In the genomic region with DNA sequence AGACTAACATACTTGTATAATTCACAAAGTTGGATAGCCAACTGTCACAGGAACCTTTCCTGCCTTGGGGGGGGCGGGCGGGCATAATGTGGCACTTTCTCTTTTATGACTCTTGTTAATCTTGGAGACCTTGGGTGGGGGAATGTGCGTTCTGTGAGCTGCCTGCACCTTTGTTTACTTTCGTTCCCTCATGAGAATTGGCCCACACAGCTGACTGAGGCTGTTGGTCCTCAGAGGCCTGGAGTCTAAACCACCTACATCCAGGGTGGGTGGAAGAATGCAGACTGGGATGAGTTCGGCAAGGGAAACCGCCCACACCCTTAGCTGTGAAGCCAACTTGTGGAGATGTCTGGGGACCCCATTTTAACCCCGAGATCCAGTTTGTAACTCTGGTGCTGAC, we compare ENCODE assay signal across 10 mouse cellular contexts. TPM values are rescaled to one million over a fixed set of nuclear protein-coding genes. Genes with fewer than 3 reads are reported as not detected.
DNase-seq lines count a peak whose midpoint lies in the region; ATAC-seq lines count a peak whose summit lies in the region.
"Had no signal": no experiment of that assay in that cellular context is flagged by ENCODE, and none has a peak within 500 bp of the region (broad histone marks: within the 10 kb centered on the region; RNA-seq: fewer than 3 reads in every experiment).

No protein-coding gene starts in this region.

- WGBS in kidney, embryonic 16.5 days: 37% methylated on average over 7 of the region's 7 CpGs
- WGBS in embryonic facial prominence, embryonic 12.5 days: 56% methylated on average over 7 of the region's 7 CpGs
- WGBS in hindbrain, embryonic 13.5 days: 65% methylated on average over 7 of the region's 7 CpGs
- 61% methylated on average over 7 of the region's 7 CpGs for WGBS in midbrain, embryonic 15.5 days

- peaks cover 60% of the 10 kb centered on the region for H3K4me1 ChIP-seq in kidney, embryonic 16.5 days (ENCODE audit: insufficient read depth, low read length)
- peaks cover 45% of the 10 kb centered on the region for H3K4me1 ChIP-seq in embryonic facial prominence, embryonic 12.5 days
- H3K4me1 ChIP-seq in hindbrain, embryonic 13.5 days (replicated peaks): peaks cover 18% of the 10 kb centered on the region
- H3K4me1 ChIP-seq in midbrain, embryonic 15.5 days: peaks cover 18% of the 10 kb centered on the region; the same call in 1 of the 2 replicates

- ATAC-seq in kidney, embryonic 16.5 days (ENCODE audit: low FRiP score, low TSS enrichment): no peak
- ATAC-seq in embryonic facial prominence, embryonic 12.5 days (ENCODE audit: insufficient number of reproducible peaks, insufficient read depth, low FRiP score, low TSS enrichment): no peak
- ATAC-seq in hindbrain, embryonic 13.5 days (ENCODE audit: low FRiP score): no peak
- ATAC-seq in midbrain, embryonic 15.5 days (replicated peaks): no peak
- no peak for ATAC-seq in activated CD4-positive, CD25-positive, alpha-beta regulatory T cell, adult 4 months
- ATAC-seq: forebrain, embryonic 15.5 days had no signal

- H3K27ac ChIP-seq in kidney, embryonic 16.5 days (ENCODE audit: low read length): peak overlapping the region; percentile 73
- peak overlapping the region; percentile 30; the same call in 1 of the 2 replicates for H3K27ac ChIP-seq in embryonic facial prominence, embryonic 12.5 days
- H3K27ac ChIP-seq in hindbrain, embryonic 13.5 days: no peak overlapping the region
- H3K27ac ChIP-seq in midbrain, embryonic 15.5 days: no peak overlapping the region
- H3K27ac ChIP-seq: forebrain, embryonic 15.5 days had no signal

- DNase-seq in kidney, postnatal 10 days: no peak
- DNase-seq in T-cell, adult 2 months (ENCODE audit: low spot score): no peak
- DNase-seq: right cerebral cortex, postnatal 25 days; thymus, postnatal 4 days had no signal

- peak overlapping the region; percentile 67 for H3K9ac ChIP-seq in kidney, embryonic 16.5 days (replicated peaks; ENCODE audit: low read length)
- no peak overlapping the region for H3K9ac ChIP-seq in embryonic facial prominence, embryonic 12.5 days
- H3K9ac ChIP-seq in hindbrain, embryonic 13.5 days: no peak overlapping the region
- no peak overlapping the region for H3K9ac ChIP-seq in midbrain, embryonic 15.5 days

- peak overlapping the region; percentile 63 for H3K4me2 ChIP-seq in kidney, embryonic 16.5 days (replicated peaks; ENCODE audit: low read depth, low read length)
- H3K4me2 ChIP-seq in embryonic facial prominence, embryonic 12.5 days (replicated peaks): peak overlapping the region; percentile 38
- H3K4me2 ChIP-seq in hindbrain, embryonic 13.5 days: 0 out of 2 replicates have a peak overlapping the region, but pooled peaks have one; percentile 50
- peak overlapping the region; percentile 37 for H3K4me2 ChIP-seq in midbrain, embryonic 15.5 days

- H3K36me3 ChIP-seq in kidney, embryonic 16.5 days (ENCODE audit: insufficient read depth, low read length): no peaks in the 10 kb centered on the region
- no peaks in the 10 kb centered on the region for H3K36me3 ChIP-seq in embryonic facial prominence, embryonic 12.5 days
- H3K36me3 ChIP-seq in hindbrain, embryonic 13.5 days: no peaks in the 10 kb centered on the region
- H3K36me3 ChIP-seq in midbrain, embryonic 15.5 days (replicated peaks): no peaks in the 10 kb centered on the region
- H3K36me3 ChIP-seq: forebrain, embryonic 15.5 days had no signal

- H3K4me3 ChIP-seq in kidney, embryonic 16.5 days (ENCODE audit: low read length): no peak overlapping the region
- H3K4me3 ChIP-seq in embryonic facial prominence, embryonic 12.5 days: no peak overlapping the region
- H3K4me3 ChIP-seq in hindbrain, embryonic 13.5 days: no peak overlapping the region
- no peak overlapping the region for H3K4me3 ChIP-seq in midbrain, embryonic 15.5 days

- H3K27me3 ChIP-seq in kidney, embryonic 16.5 days (ENCODE audit: insufficient read depth, low read length): peaks cover 5% of the 10 kb centered on the region; the same call in 1 of the 2 replicates
- no peaks in the 10 kb centered on the region for H3K27me3 ChIP-seq in embryonic facial prominence, embryonic 12.5 days
- H3K27me3 ChIP-seq in hindbrain, embryonic 13.5 days: peaks cover 11% of the 10 kb centered on the region; the same call in 1 of the 2 replicates
- H3K27me3 ChIP-seq in midbrain, embryonic 15.5 days (replicated peaks): no peaks in the 10 kb centered on the region
- H3K27me3 ChIP-seq: forebrain, embryonic 15.5 days had no signal

- H3K9me3 ChIP-seq in kidney, embryonic 16.5 days (ENCODE audit: low read length): no peaks in the 10 kb centered on the region
- H3K9me3 ChIP-seq in embryonic facial prominence, embryonic 12.5 days: no peaks in the 10 kb centered on the region
- no peaks in the 10 kb centered on the region for H3K9me3 ChIP-seq in hindbrain, embryonic 13.5 days
- H3K9me3 ChIP-seq in midbrain, embryonic 15.5 days: no peaks in the 10 kb centered on the region
- H3K9me3 ChIP-seq: forebrain, embryonic 15.5 days had no signal

RNA-seq across cellular contexts. Expression of a gene that starts 13.0 kb away (rescaled TPM):
- 15.2 and 15.5 TPM in 2 replicates for polyA plus RNA-seq in kidney, embryonic 16.5 days (2015; fragmentation: Nextera tagmentation; extraction: Ambion mirVana)
- 10.0 and 10.9 TPM in 2 replicates for polyA plus RNA-seq in embryonic facial prominence, embryonic 12.5 days (2016; fragmentation: Nextera tagmentation; extraction: Ambion mirVana)
- polyA plus RNA-seq in hindbrain, embryonic 13.5 days (2015; fragmentation: Nextera tagmentation; extraction: Ambion mirVana): 0.43 and 0.56 TPM in 2 replicates
- 0.57 and 0.75 TPM in 2 replicates for polyA plus RNA-seq in midbrain, embryonic 15.5 days (2015; fragmentation: Nextera tagmentation; extraction: Ambion mirVana)
- not detected for polyA plus RNA-seq in activated CD4-positive, CD25-positive, alpha-beta regulatory T cell, adult 4 months (2017; shearing (Covaris generic))

Comparison
In these comparisons a context has a peak if more than half of its experiments do, and no peak if none do; other contexts are left out.
1. H3K27ac ChIP-seq: peak in kidney, embryonic 16.5 days (single experiment) and embryonic facial prominence, embryonic 12.5 days (single experiment); none in hindbrain, embryonic 13.5 days (single experiment) and midbrain, embryonic 15.5 days (single experiment).
2. Peak in every context shown above with its lines, with median percentiles within 50 percentile points of each other: H3K4me2 ChIP-seq.